Mouse (Mus musculus) lung, embryonic 15.5 days (tissue): Measurements from ENCODE around the gene Gm12253. TPM values are rescaled to one million over a fixed set of nuclear protein-coding genes. Genes with fewer than 3 reads are reported as not detected.

ENCODE experiments used
- polyA plus RNA-seq: library from polyadenylated mRNA; unstranded; fragments of >200 nt; fragmentation: Nextera tagmentation; extraction: Ambion mirVana; gene quantifications from 2 replicates; pipeline ENCODE4 v1.2.1, GENCODE M21; 2015

The Gm12253 gene
- polyA plus RNA-seq, 1 experiment from 2014 or later, result not detected

Other genes starting within 250 kb of the Gm12253 start
- 4.9 and 5.2 TPM in 2 replicates for gene Igtp, start 233.0 kb upstream of the Gm12253 start, polyA plus RNA-seq
- 2.3 and 2.4 TPM in 2 replicates for gene Irgm2, start 232.9 kb upstream of the Gm12253 start, polyA plus RNA-seq
- gene 4930438A08Rik, start 157.8 kb upstream of the Gm12253 start, polyA plus RNA-seq, result 0.06 TPM in 1 of 2 replicates, not detected in the other
- gene Zfp692, start 125.5 kb upstream of the Gm12253 start, polyA plus RNA-seq, result 23.4 and 25.6 TPM in 2 replicates
- gene Zfp672, start 102.2 kb upstream of the Gm12253 start, polyA plus RNA-seq, result 29.8 and 32.3 TPM in 2 replicates
- 32.3 and 38.3 TPM in 2 replicates for gene Sh3bp5l, start 101.8 kb upstream of the Gm12253 start, polyA plus RNA-seq
- 0.40 TPM in 1 of 2 replicates, not detected in the other for gene Lypd8, start 53.5 kb upstream of the Gm12253 start, polyA plus RNA-seq
- not detected in 2 replicates for gene 1810065E05Rik, start 11.4 kb upstream of the Gm12253 start, polyA plus RNA-seq
- gene Lypd9, start 20.4 kb downstream of the Gm12253 start, polyA plus RNA-seq, result not detected in 2 replicates
- not detected in 2 replicates for gene Olfr30, start 29.7 kb downstream of the Gm12253 start, polyA plus RNA-seq
- not detected in 2 replicates for gene Olfr332, start 60.0 kb downstream of the Gm12253 start, polyA plus RNA-seq
- gene Olfr331, start 70.0 kb downstream of the Gm12253 start, polyA plus RNA-seq, result not detected in 2 replicates
- gene Olfr330, start 102.3 kb downstream of the Gm12253 start, polyA plus RNA-seq, result not detected in 2 replicates
- gene Olfr329-ps, start 113.9 kb downstream of the Gm12253 start, polyA plus RNA-seq, result not detected in 2 replicates
- not detected in 2 replicates for gene Olfr328, start 123.1 kb downstream of the Gm12253 start, polyA plus RNA-seq
- gene Olfr224, start 138.0 kb downstream of the Gm12253 start, polyA plus RNA-seq, result not detected in 2 replicates
- not detected in 2 replicates for gene Olfr325, start 145.2 kb downstream of the Gm12253 start, polyA plus RNA-seq
- not detected in 2 replicates for gene Olfr324, start 162.6 kb downstream of the Gm12253 start, polyA plus RNA-seq
- not detected in 2 replicates for gene 2210407C18Rik, start 183.5 kb downstream of the Gm12253 start, polyA plus RNA-seq
- gene Olfr323, start 197.9 kb downstream of the Gm12253 start, polyA plus RNA-seq, result not detected in 2 replicates
- gene Trim58, start 207.9 kb downstream of the Gm12253 start, polyA plus RNA-seq, result 0.11 and 0.16 TPM in 2 replicates
- gene Olfr322, start 226.2 kb downstream of the Gm12253 start, polyA plus RNA-seq, result not detected in 2 replicates
- gene Olfr320, start 248.5 kb downstream of the Gm12253 start, polyA plus RNA-seq, result not detected in 2 replicates